Mouse (Mus musculus): ENCODE results near the gene Zscan29.

- no peak for TF ChIP-seq EP300 (IDR thresholded peaks at IDR 0.05; ENCODE audit: low read depth)
- TF ChIP-seq CTCF (IDR thresholded peaks at IDR 0.05; ENCODE audit: low read depth) = no peak
These were observed 51.7 kb downstream of the Zscan29 start for GRCm38 (mm10) chr2:121119260-121119659.

Measured in liver, postnatal 0 days (tissue).